Mouse (Mus musculus): Measurements from ENCODE around the gene Sdhb. TPM values are rescaled to one million over a fixed set of nuclear protein-coding genes. Genes with fewer than 3 reads are reported as not detected.
A peak's percentile ranks its signal among the peaks of the same experiment; 100 is the strongest.

The Sdhb gene
- polyA plus RNA-seq, 3 experiments from 2014 or later: 275 to 381 (median 276) TPM

GRCm38 (mm10) chr4:140949052-140949451, 12.0 kb upstream of the Sdhb start:
- ATAC-seq: no peak

GRCm38 (mm10) chr4:140949616-140950015, 11.4 kb upstream of the Sdhb start:
- no peak for ATAC-seq

- no peak for ATAC-seq
Observed at GRCm38 (mm10) chr4:140950574-140950973, 10.4 kb upstream of the Sdhb start.

GRCm38 (mm10) chr4:140951861-140952641, 9.0 kb upstream of the Sdhb start:
- ATAC-seq: peak; percentile 36

- no peak for ATAC-seq
Observed at GRCm38 (mm10) chr4:140957131-140957702, 3.8 kb upstream of the Sdhb start.

GRCm38 (mm10) chr4:140957725-140958124, 3.3 kb upstream of the Sdhb start:
- ATAC-seq: peak; percentile 35

- ATAC-seq: no peak
Observed at GRCm38 (mm10) chr4:140958319-140958718, 2.7 kb upstream of the Sdhb start.

GRCm38 (mm10) chr4:140959128-140959679, 1.8 kb upstream of the Sdhb start:
- no peak for ATAC-seq

- ATAC-seq: no peak
Observed at GRCm38 (mm10) chr4:140959715-140960479, 1.1 kb upstream of the Sdhb start.

- peak; percentile 57 for ATAC-seq
Observed at GRCm38 (mm10) chr4:140961467-140962206, 634 bp downstream of the Sdhb start.

GRCm38 (mm10) chr4:140962207-140962909, 1.4 kb downstream of the Sdhb start:
- ATAC-seq: no peak

GRCm38 (mm10) chr4:140962950-140963349, 1.9 kb downstream of the Sdhb start:
- no peak for ATAC-seq

GRCm38 (mm10) chr4:140963941-140964597, 3.1 kb downstream of the Sdhb start:
- no peak for ATAC-seq

- peak; percentile 37 for ATAC-seq
Observed at GRCm38 (mm10) chr4:140964620-140965019, 3.6 kb downstream of the Sdhb start.

GRCm38 (mm10) chr4:140967386-140968159, 6.6 kb downstream of the Sdhb start:
- ATAC-seq: no peak

GRCm38 (mm10) chr4:140971691-140972090, 10.7 kb downstream of the Sdhb start:
- no peak for ATAC-seq

- no peak for ATAC-seq
Observed at GRCm38 (mm10) chr4:140974408-140974807, 13.4 kb downstream of the Sdhb start.

GRCm38 (mm10) chr4:140975356-140975755, 14.4 kb downstream of the Sdhb start:
- ATAC-seq: no peak

GRCm38 (mm10) chr4:140977278-140977677, 16.3 kb downstream of the Sdhb start:
- ATAC-seq: no peak
